Mouse (Mus musculus): Measurements from ENCODE around the gene Ptgdr2. TPM values are rescaled to one million over a fixed set of nuclear protein-coding genes. Genes with fewer than 3 reads are reported as not detected.

Ptgdr2 gene
- total and polyA plus RNA-seq, 3 experiments, result 0.10 TPM; not detected in 2

DNA sequence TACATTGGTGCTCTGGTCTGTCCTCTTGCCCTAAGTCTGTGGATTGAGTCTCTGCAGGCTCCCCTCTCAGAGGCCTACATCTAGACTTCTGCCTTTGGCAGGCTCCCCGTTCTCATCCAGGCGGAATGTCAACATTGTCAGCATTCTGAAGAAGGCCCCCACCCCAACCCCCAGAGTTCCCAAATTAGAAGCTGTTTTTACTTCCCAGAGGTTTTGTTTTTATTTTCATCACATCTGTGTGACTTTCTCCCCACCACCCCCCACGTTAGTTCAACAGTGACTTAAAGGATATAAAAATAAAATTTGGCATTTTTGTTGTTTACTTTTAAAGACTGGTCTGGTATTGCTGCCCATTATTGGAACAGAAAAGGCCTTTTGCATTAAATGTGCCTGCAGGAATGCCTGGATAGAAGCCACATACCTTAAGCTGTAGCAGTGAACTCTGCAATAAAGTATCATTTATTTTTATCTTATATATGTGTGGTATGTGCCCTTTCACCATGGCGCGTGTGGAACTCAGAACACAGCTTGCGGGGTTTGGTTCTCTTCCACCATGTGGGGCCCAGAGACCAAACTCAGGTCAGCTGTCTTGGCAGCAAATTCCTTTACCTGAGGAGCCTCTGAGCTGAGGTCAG is 27.8 kb upstream of the Ptgdr2 start:
- Histone ChIP-seq H3K36me3 (ENCODE audit: control insufficient read depth, insufficient read depth, low read length) (peaks cover 6% of the 10 kb centered on the region; the same call in 1 of the 2 replicates), H3K79me2 (replicated peaks; ENCODE audit: control insufficient read depth, insufficient read depth, low read length) (no peaks in the 10 kb centered on the region), H3K27me3 (ENCODE audit: control insufficient read depth, insufficient read depth, low read length) (no peaks in the 10 kb centered on the region), H3K4me3 (no peak overlapping the region), H3K4me1 (ENCODE audit: control insufficient read depth, insufficient read depth, low read length) (peaks cover 9% of the 10 kb centered on the region), H3K9ac (ENCODE audit: low read depth, low read length) (no peak overlapping the region), H3K27ac (no peak overlapping the region; the same call in 1 of the 2 replicates)
- WGBS, result 52% methylated on average over 6 of the region's 6 CpGs
- TF ChIP-seq POLR2A (IDR thresholded peaks at IDR 0.05; ENCODE audit: insufficient read depth, low read depth, low read length), result no peak
- no peak for TF ChIP-seq EP300 (IDR thresholded peaks at IDR 0.05; ENCODE audit: insufficient read depth, low read depth, low read length)
- no peak for TF ChIP-seq CTCF (IDR thresholded peaks at IDR 0.05)
- no peak for DNase-seq
- intact Hi-C loops (cut with DNase I), result loop anchor here (2.0 kb wide), 1 partner anchor 50 kb away; no protein-coding TSS in a partner anchor

DNA sequence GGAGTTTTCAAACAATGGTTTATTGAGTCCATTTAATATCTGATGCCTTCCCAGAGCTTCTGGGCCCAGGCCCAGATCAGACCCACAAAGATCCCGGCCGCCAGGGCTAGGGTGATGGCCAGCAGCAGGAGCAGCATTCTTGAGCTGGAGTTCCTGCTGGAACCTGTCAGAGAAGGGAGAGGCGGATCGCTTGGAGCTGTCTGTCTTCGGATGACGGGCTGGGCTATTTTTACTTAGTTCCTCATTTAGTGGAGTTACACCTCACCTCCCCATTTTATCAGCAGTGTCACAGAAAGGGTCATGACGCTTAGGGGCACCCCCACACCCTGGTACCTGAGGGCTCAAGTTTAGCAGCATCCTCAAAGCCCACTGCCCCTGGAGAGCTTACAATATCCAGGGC is 22.7 kb upstream of the Ptgdr2 start:
- Histone ChIP-seq H3K36me3 (ENCODE audit: control insufficient read depth, insufficient read depth, low read length) (no peaks in the 10 kb centered on the region), H3K9ac (ENCODE audit: low read depth, low read length) (no peak overlapping the region), H3K27me3 (ENCODE audit: control insufficient read depth, insufficient read depth, low read length) (no peaks in the 10 kb centered on the region), H3K79me2 (replicated peaks; ENCODE audit: control insufficient read depth, insufficient read depth, low read length) (no peaks in the 10 kb centered on the region), H3K4me3 (no peak overlapping the region), H3K27ac (no peak overlapping the region), H3K4me1 (ENCODE audit: control insufficient read depth, insufficient read depth, low read length) (peaks cover 3% of the 10 kb centered on the region; the same call in 1 of the 2 replicates)
- intact Hi-C loops (cut with DNase I), result no loop called here
- DNase-seq, result no peak
- TF ChIP-seq EP300 (IDR thresholded peaks at IDR 0.05; ENCODE audit: insufficient read depth, low read depth, low read length) (no peak), CTCF (IDR thresholded peaks at IDR 0.05) (no peak), POLR2A (IDR thresholded peaks at IDR 0.05; ENCODE audit: insufficient read depth, low read depth, low read length) (no peak)
- WGBS, result 30% methylated on average over 7 of the region's 7 CpGs

DNA sequence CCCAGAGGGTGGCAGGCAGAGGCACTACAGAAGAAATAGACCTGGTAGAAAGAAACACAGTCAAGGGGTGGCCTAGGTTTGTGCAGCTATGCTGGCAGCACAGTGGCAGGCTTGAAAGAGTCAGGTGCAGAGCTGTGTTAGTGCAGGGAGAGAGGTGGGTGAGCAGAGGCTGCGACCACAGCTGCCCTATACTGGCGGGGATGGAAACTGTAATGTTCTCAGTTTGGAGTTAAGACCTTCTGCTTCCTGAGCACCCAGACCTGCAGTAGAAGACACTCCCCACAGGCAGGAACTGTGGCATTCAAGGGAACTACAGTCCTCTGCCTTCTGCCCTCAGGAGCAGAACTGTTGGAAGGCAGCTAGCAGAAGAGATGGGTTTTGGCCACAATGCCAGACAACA is 22.1 kb upstream of the Ptgdr2 start:
- no peak overlapping the region for H3K4me3 ChIP-seq
- no peaks in the 10 kb centered on the region for H3K36me3 ChIP-seq (ENCODE audit: control insufficient read depth, insufficient read depth, low read length)
- no peak for DNase-seq
- H3K79me2 ChIP-seq (replicated peaks; ENCODE audit: control insufficient read depth, insufficient read depth, low read length), result no peaks in the 10 kb centered on the region
- H3K27ac ChIP-seq, result no peak overlapping the region
- intact Hi-C loops (cut with DNase I), result no loop called here
- H3K9ac ChIP-seq (ENCODE audit: low read depth, low read length), result no peak overlapping the region
- H3K4me1 ChIP-seq (ENCODE audit: control insufficient read depth, insufficient read depth, low read length), result no peaks in the 10 kb centered on the region
- no peaks in the 10 kb centered on the region for H3K27me3 ChIP-seq (ENCODE audit: control insufficient read depth, insufficient read depth, low read length)
- no peak for TF ChIP-seq CTCF (IDR thresholded peaks at IDR 0.05)
- TF ChIP-seq POLR2A (IDR thresholded peaks at IDR 0.05; ENCODE audit: insufficient read depth, low read depth, low read length), result no peak
- no peak for TF ChIP-seq EP300 (IDR thresholded peaks at IDR 0.05; ENCODE audit: insufficient read depth, low read depth, low read length)
- WGBS, result 92% methylated on average over 2 of the region's 2 CpGs

DNA sequence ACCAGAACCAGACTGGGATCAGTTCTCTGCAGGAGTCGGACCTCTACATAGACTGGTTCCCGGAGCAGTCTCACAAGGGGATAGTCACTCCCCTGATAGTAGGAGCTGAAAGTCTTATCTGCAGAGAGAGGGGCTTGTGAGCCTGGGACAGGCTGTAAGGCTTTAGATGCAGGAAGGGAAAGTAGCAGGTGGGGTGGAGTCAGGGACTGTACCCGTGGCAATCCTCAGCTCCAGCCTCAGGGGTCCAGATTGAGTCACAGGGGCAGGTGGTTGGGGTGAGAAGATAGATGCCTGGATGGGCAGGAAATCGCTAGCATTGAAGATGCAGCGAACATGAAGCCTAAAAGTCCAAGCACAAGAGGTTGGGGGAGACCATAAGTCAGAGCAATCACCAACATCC is 20.5 kb upstream of the Ptgdr2 start:
- H3K4me1 ChIP-seq (ENCODE audit: control insufficient read depth, insufficient read depth, low read length), result no peaks in the 10 kb centered on the region
- H3K27ac ChIP-seq, result no peak overlapping the region
- H3K27me3 ChIP-seq (ENCODE audit: control insufficient read depth, insufficient read depth, low read length), result no peaks in the 10 kb centered on the region
- H3K4me3 ChIP-seq, result no peak overlapping the region
- intact Hi-C loops (cut with DNase I), result no loop called here
- WGBS, result 58% methylated on average over 5 of the region's 5 CpGs
- TF ChIP-seq CTCF (IDR thresholded peaks at IDR 0.05) (no peak), POLR2A (IDR thresholded peaks at IDR 0.05; ENCODE audit: insufficient read depth, low read depth, low read length) (no peak), EP300 (IDR thresholded peaks at IDR 0.05; ENCODE audit: insufficient read depth, low read depth, low read length) (no peak)
- no peak for DNase-seq
- H3K36me3 ChIP-seq (ENCODE audit: control insufficient read depth, insufficient read depth, low read length), result no peaks in the 10 kb centered on the region
- H3K9ac ChIP-seq (ENCODE audit: low read depth, low read length), result no peak overlapping the region
- H3K79me2 ChIP-seq (replicated peaks; ENCODE audit: control insufficient read depth, insufficient read depth, low read length), result no peaks in the 10 kb centered on the region

DNA sequence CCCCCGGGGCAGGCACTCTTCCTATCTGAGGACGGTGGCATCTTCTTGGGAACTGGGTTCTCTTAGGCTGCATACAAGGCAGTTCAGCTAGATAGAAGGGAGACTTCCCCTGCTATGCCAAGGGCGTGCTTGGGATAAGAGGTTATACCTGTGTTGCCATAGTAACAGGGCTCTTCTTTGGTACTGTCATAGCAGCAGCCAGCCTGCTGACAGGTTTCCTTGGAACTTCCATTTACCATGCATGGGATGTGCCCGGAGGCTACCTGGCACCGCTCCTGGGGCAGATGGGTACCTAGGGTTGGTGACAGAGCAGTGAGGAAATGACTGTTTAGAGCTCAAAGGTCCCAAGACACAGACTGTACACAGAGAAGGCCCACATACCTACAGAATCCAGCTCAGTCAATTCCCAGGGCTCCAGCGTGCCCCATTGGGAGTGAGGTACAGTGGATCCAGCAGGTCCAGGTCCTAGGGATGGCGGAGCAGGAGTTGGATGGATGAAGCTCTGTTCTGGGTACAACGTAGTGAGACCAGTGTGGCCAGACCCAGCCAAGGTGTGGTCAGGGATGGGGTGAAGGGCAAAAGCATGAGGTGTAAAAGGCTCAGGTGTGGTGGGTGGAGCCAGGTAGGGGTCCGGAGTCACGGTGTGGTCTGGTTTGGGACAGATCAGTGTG is 18.5 kb upstream of the Ptgdr2 start:
- no peaks in the 10 kb centered on the region for H3K4me1 ChIP-seq (ENCODE audit: control insufficient read depth, insufficient read depth, low read length)
- DNase-seq, result no peak
- intact Hi-C loops (cut with DNase I), result no loop called here
- H3K9ac ChIP-seq (ENCODE audit: low read depth, low read length), result no peak overlapping the region
- H3K4me3 ChIP-seq, result no peak overlapping the region
- no peaks in the 10 kb centered on the region for H3K36me3 ChIP-seq (ENCODE audit: control insufficient read depth, insufficient read depth, low read length)
- no peaks in the 10 kb centered on the region for H3K79me2 ChIP-seq (replicated peaks; ENCODE audit: control insufficient read depth, insufficient read depth, low read length)
- no peak overlapping the region for H3K27ac ChIP-seq
- WGBS, result 92% methylated on average over 10 of the region's 10 CpGs
- TF ChIP-seq POLR2A (IDR thresholded peaks at IDR 0.05; ENCODE audit: insufficient read depth, low read depth, low read length) (no peak), EP300 (IDR thresholded peaks at IDR 0.05; ENCODE audit: insufficient read depth, low read depth, low read length) (no peak), CTCF (IDR thresholded peaks at IDR 0.05) (no peak)
- H3K27me3 ChIP-seq (ENCODE audit: control insufficient read depth, insufficient read depth, low read length), result no peaks in the 10 kb centered on the region

DNA sequence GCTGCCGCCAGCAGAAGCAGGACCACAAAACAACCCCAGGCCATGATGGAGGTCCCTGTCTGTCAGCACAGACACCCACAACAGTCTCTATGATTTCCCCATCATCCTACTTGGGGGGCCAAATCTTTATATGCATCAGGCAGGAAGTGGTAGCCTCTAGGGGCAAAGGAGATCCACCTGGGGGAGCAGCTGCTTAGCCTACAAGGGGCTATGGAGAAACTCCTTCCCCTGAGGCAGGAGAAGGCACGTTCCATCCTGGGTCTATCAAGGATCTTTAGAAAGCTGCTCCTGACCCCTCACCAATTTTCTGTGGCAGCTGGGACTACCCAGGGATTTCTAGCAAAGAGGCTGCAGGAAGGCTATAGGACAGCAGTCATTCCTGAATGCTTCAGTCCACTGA is 16.4 kb upstream of the Ptgdr2 start, which contains the start of gene Zp1:
TSS of gene Zp1 (minus strand) at position 101 of the 400 bp plus-strand sequence.
- Histone ChIP-seq H3K27me3 (ENCODE audit: control insufficient read depth, insufficient read depth, low read length) (no peaks in the 10 kb centered on the region), H3K4me1 (ENCODE audit: control insufficient read depth, insufficient read depth, low read length) (no peaks in the 10 kb centered on the region), H3K36me3 (ENCODE audit: control insufficient read depth, insufficient read depth, low read length) (no peaks in the 10 kb centered on the region), H3K4me3 (no peak within 1 kb of the TSS), H3K27ac (no peak within 1 kb of the TSS), H3K9ac (ENCODE audit: low read depth, low read length) (no peak within 1 kb of the TSS), H3K79me2 (replicated peaks; ENCODE audit: control insufficient read depth, insufficient read depth, low read length) (no peaks in the 10 kb centered on the region)
- WGBS, result 69% methylated on average over 2 of the region's 2 CpGs
- intact Hi-C loops (cut with DNase I), result no loop called here
- TF ChIP-seq CTCF (IDR thresholded peaks at IDR 0.05) (no peak), EP300 (IDR thresholded peaks at IDR 0.05; ENCODE audit: insufficient read depth, low read depth, low read length) (no peak), POLR2A (IDR thresholded peaks at IDR 0.05; ENCODE audit: insufficient read depth, low read depth, low read length) (no peak)
- no peak for DNase-seq
